Mouse (Mus musculus) forebrain, embryonic 12.5 days (tissue): Measurements from ENCODE around the gene Rnf149. TPM values are rescaled to one million over a fixed set of nuclear protein-coding genes. Genes with fewer than 3 reads are reported as not detected.

Experiments used
- ATAC-seq: fragments of 200-750 bp; cut with Nextera tagmentation; 2 replicates; pipeline ENCODE4 v1.8.0; 2017; ENCODE audit warnings: moderate TSS enrichment; ENCODE audit not compliant: low FRiP score
- H3K27ac ChIP-seq: fragments of 300-500 bp; sonication (generic); 2 replicates; pipeline ENCODE4 v1.5.1; 2016; ENCODE audit warnings: mild to moderate bottlenecking
- H3K27me3 ChIP-seq: fragments of 300-500 bp; sonication (generic); 2 replicates; pipeline ENCODE4 v1.6.1; 2016; ENCODE audit warnings: mild to moderate bottlenecking
- H3K36me3 ChIP-seq: fragments of 300-500 bp; sonication (generic); replicated peaks from 2 replicates; pipeline ENCODE4 v1.6.1; 2016; ENCODE audit warnings: mild to moderate bottlenecking
- H3K4me1 ChIP-seq: fragments of 300-500 bp; sonication (generic); 2 replicates; pipeline ENCODE4 v1.6.1; 2016
- H3K4me2 ChIP-seq: fragments of 300-500 bp; sonication (generic); 2 replicates; pipeline ENCODE4 v1.6.1; 2016; ENCODE audit warnings: mild to moderate bottlenecking, moderate library complexity
- H3K4me3 ChIP-seq: fragments of 300-500 bp; sonication (generic); replicated peaks from 2 replicates; pipeline ENCODE4 v1.5.1; 2016; ENCODE audit warnings: mild to moderate bottlenecking
- H3K9ac ChIP-seq: fragments of 300-500 bp; sonication (generic); 2 replicates; pipeline ENCODE4 v1.6.1; 2016; ENCODE audit warnings: mild to moderate bottlenecking
- H3K9me3 ChIP-seq: fragments of 300-500 bp; sonication (generic); 2 replicates; pipeline ENCODE4 v1.6.1; 2016
- WGBS: fragments of 180-500 bp; shearing (Covaris S2); methylation state at CpG from one replicate; pipeline ENCODE4 v1.1.7; 2016; 5-methylcytosine and 5-hydroxymethylcytosine counted together
- polyA plus RNA-seq: library from polyadenylated mRNA; unstranded; fragments of >200 nt; fragmentation: Nextera tagmentation; extraction: Ambion mirVana; gene quantifications from 2 replicates; pipeline ENCODE4 v1.2.1, GENCODE M21; 2016

The Rnf149 gene
- polyA plus RNA-seq, 1 experiment from 2014 or later: 30.5 TPM

- Histone ChIP-seq H3K27me3 (no peaks in the 10 kb centered on the region), H3K4me3 (no peak overlapping the region), H3K36me3 (no peaks in the 10 kb centered on the region), H3K4me2 (no peak overlapping the region), H3K9me3 (no peaks in the 10 kb centered on the region), H3K27ac (no peak overlapping the region), H3K9ac (no peak overlapping the region), H3K4me1 (no peaks in the 10 kb centered on the region)
- ATAC-seq: no peak
- WGBS: 80% methylated on average over 10 of the region's 10 CpGs
These were observed 61.8 kb downstream of the Rnf149 start for GRCm38 (mm10) chr1:39515303-39515991.

GRCm38 (mm10) chr1:39512183-39512582, 65.0 kb downstream of the Rnf149 start:
- no peak overlapping the region for H3K4me2 ChIP-seq
- H3K9ac ChIP-seq: no peak overlapping the region
- no peaks in the 10 kb centered on the region for H3K4me1 ChIP-seq
- 67% methylated on average over 1 of the region's 1 CpGs for WGBS
- no peaks in the 10 kb centered on the region for H3K9me3 ChIP-seq
- H3K27ac ChIP-seq: no peak overlapping the region
- H3K27me3 ChIP-seq: no peaks in the 10 kb centered on the region
- no peak overlapping the region for H3K4me3 ChIP-seq
- ATAC-seq: no peak
- H3K36me3 ChIP-seq: no peaks in the 10 kb centered on the region

GRCm38 (mm10) chr1:39511775-39512174, 65.4 kb downstream of the Rnf149 start:
- Histone ChIP-seq H3K36me3 (no peaks in the 10 kb centered on the region), H3K4me2 (no peak overlapping the region), H3K4me3 (no peak overlapping the region), H3K27ac (no peak overlapping the region), H3K9me3 (no peaks in the 10 kb centered on the region), H3K9ac (no peak overlapping the region), H3K4me1 (no peaks in the 10 kb centered on the region), H3K27me3 (no peaks in the 10 kb centered on the region)
- WGBS: 89% methylated on average over 8 of the region's 8 CpGs
- no peak for ATAC-seq

DNA sequence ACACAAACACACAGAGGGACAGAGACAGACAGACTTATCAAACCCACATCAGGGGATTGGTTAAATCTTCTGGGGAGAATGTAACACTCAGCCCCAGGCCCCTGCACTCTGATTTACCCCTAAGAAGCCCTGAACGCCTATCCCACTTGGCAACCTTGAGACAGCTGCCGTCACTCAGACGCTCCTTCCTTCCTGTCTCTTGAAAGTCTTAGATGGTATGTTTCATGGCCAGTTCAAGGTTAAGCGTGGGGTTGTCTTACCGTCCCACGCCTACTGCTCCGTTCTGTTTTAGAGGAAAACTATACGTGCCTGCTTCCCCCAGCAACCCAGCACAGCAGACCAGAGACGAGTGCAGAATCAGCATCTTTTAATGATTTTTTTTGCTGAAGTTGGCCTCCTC, 71.6 kb downstream of the Rnf149 start:
- no peak overlapping the region for H3K9ac ChIP-seq
- WGBS: 81% methylated on average over 9 of the region's 9 CpGs
- H3K27ac ChIP-seq: no peak overlapping the region
- no peaks in the 10 kb centered on the region for H3K36me3 ChIP-seq
- no peak overlapping the region for H3K4me2 ChIP-seq
- no peaks in the 10 kb centered on the region for H3K4me1 ChIP-seq
- H3K27me3 ChIP-seq: no peaks in the 10 kb centered on the region
- H3K9me3 ChIP-seq: no peaks in the 10 kb centered on the region
- H3K4me3 ChIP-seq: no peak overlapping the region
- ATAC-seq: no peak

GRCm38 (mm10) chr1:39504261-39504660, 72.9 kb downstream of the Rnf149 start:
- Histone ChIP-seq H3K9me3 (no peaks in the 10 kb centered on the region), H3K4me1 (no peaks in the 10 kb centered on the region), H3K9ac (no peak overlapping the region), H3K27me3 (no peaks in the 10 kb centered on the region), H3K4me2 (no peak overlapping the region), H3K4me3 (no peak overlapping the region), H3K27ac (no peak overlapping the region), H3K36me3 (no peaks in the 10 kb centered on the region)
- ATAC-seq: no peak
- 11% methylated on average over 1 of the region's 1 CpGs for WGBS

DNA sequence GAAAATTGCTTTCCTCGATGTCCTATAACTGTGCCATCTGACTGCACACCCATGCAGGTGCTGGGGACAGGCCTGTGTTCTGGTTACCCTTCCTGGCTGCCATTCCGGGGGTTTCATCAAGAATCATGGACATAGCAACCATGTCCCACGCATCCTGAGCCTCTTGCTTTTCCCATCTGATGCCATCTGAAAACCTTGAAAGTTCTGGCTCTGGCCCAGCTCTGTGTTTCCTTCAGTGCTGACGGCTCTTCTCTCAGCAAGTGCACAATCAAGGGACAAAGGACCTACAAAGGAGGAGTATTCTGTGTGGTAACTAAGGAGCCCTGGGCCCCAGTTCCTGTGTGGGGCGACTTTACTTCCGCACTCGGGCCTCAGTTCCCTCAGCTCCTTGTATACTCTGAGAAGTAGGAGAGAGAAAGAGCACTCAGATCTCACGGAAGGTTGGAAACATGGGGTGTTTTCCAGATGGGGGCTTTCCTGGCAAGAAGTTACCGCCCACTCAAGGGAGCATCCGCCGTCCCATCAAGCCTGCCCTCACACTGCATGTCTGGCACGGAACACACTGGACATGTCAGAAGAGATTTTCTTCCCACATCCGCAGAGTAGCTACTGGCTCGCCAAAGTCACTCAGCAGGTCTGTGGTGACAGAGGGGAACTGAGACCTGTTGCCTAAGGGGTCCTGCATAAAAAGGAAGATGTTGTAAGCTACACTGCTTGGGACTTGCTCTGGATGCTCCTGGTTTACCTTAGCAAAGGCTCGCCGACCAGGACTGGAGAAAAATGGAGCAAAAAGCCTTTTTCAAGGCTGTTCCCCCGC, 74.2 kb downstream of the Rnf149 start:
- ATAC-seq: no peak
- no peaks in the 10 kb centered on the region for H3K36me3 ChIP-seq
- no peak overlapping the region for H3K4me2 ChIP-seq
- H3K4me1 ChIP-seq: no peaks in the 10 kb centered on the region
- no peak overlapping the region for H3K4me3 ChIP-seq
- H3K27me3 ChIP-seq: no peaks in the 10 kb centered on the region
- H3K27ac ChIP-seq: no peak overlapping the region
- WGBS: 85% methylated on average over 17 of the region's 17 CpGs
- H3K9me3 ChIP-seq: no peaks in the 10 kb centered on the region
- H3K9ac ChIP-seq: no peak overlapping the region

Other genes with a start within 250 kb of the Rnf149 start
- gene Rpl31, start 209.6 kb downstream of the Rnf149 start, polyA plus RNA-seq: 453 and 454 TPM in 2 replicates
- gene Tbc1d8, start 98.7 kb downstream of the Rnf149 start, polyA plus RNA-seq: 7.2 TPM in 2 replicates
- gene Cnot11, start 42.4 kb downstream of the Rnf149 start, polyA plus RNA-seq: 23.1 and 24.1 TPM in 2 replicates
- 0.22 and 0.38 TPM in 2 replicates for gene Creg2, start 74.1 kb upstream of the Rnf149 start, polyA plus RNA-seq
- gene Rfx8, start 143.6 kb upstream of the Rnf149 start, polyA plus RNA-seq: not detected in 2 replicates
- gene Gm3646, start 227.9 kb upstream of the Rnf149 start, polyA plus RNA-seq: not detected in 2 replicates